Mouse (Mus musculus) c-Kit-positive CD71-positive TER-119-positive erythroid progenitor cells, embryonic 14.5 days (primary cell): ENCODE data around the gene Cpb1.
A peak's percentile ranks its signal among the peaks of the same experiment; 100 is the strongest.

Experiments used
- DNase-seq: peaks from one replicate; pipeline ENCODE4 v3.0.0-alpha.2; 2013; ENCODE audit warnings: low spot score

The Cpb1 gene

DNA sequence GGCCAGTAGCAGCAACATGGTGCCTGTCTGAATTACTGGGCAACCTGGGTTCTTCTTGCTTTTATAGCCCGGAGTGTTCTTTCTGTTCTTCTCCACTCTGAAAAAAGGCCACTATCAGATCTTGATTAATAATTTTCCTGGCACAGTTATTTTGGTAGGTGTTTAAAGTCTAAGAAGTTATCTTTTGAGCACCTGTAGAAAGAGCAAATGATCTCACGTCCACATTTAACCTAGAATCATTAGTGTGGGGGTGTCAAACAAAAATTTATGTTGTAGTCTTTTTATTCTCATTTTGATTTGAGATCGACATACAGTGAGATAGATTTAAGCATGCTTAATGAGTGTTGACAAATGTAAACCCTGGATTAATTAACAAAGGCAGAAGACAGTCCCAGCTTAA is at the start of gene Cpb1:
Gene Cpb1, minus strand, starts transcription at position 101 of the 400 bp plus-strand sequence.
- DNase-seq: no peak

- no peak for DNase-seq
Observed at GRCm38 (mm10) chr3:20317233-20317632, 41.7 kb upstream of the Cpb1 start.

- DNase-seq: no peak
Observed at GRCm38 (mm10) chr3:20309142-20309541, 33.6 kb upstream of the Cpb1 start.

DNA sequence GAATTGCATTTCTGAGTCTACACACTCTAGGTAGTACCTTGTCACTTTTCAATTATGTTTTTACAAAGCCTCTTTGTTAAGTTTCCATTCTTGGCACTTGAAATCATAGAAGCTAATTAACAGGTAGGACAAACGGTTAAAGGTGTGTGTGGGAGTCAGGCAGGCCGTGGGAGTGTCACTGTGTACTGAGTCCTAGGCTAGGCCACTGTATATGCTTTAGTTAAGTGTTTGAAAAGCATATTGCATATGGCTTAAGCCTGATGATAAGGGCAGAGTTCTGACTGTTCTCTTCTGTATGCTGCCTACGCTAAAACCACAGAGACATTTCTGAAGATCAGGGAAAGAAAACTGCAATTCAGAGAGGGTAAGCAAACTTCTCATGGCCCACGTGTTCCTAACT is 31.7 kb upstream of the Cpb1 start:
- no peak for DNase-seq

DNA sequence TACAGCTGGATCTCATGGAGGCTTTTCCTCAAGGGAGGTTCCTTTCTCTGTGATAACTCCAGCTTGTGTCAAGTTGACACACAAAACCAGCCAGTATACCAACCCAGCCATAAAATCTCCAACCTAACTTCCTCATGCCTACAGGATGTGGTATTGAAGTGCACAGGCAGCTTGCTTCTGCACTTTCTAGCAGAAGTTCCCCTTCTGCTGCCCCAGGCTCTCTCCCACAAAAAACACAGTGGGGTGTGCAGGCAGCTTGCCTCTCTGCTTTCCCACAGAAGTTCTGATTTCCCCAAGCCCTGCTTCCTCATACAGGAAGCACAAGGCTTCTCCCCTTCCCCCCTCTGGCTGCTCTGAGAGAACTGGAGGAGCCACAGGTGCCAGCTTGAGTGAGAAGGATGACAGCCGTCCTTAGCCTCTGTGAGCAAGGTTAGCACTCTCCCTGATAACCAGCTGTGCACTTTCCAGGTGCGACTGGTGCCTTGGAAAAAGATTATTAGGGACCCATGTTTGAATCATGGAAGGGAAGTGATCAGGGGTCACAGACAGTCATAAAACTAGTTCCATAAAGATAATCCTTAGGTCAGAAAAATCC is 29.3 kb upstream of the Cpb1 start:
- DNase-seq: no peak

- DNase-seq: no peak
Observed at GRCm38 (mm10) chr3:20295546-20295945, 20.0 kb upstream of the Cpb1 start.

DNA sequence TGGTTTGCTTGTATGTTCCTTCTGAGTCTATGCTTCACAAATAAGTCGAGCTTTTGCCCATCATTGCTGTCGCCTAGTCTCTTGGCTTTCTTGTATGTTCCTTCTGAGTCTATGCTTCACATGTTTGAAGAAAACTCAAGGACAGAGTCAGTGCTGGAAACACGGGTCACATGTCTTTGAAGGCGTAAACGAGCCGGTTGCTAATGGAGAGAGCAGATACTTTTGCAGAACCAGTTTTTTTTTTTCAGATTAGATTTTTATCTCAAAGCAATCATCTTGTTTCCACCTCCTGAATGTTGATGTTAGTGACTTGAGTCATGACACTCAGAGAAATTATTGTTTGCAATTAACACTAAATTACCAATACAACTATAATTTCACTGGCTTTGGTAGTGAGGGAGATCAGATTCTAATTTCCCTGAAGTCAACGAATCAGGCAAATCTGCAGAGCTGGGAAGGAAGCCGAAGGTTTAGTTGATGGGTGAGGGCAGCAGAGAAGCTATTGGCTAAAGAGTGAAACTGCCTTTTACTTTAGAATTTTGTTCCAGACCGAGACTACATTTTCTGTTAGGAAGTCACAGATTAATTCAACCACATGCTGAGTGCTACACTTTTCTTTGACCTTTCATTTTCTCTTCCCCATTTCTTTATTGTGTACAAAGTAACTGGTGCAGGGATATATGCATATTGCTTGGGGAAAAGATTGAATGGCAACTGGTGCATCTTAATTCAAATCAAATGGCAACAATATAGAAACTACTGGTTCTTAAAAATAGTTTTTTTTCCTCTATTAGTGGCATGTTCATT is 19.2 kb upstream of the Cpb1 start:
- DNase-seq: no peak

- DNase-seq: no peak
Observed at GRCm38 (mm10) chr3:20291370-20291769, 15.8 kb upstream of the Cpb1 start.

DNA sequence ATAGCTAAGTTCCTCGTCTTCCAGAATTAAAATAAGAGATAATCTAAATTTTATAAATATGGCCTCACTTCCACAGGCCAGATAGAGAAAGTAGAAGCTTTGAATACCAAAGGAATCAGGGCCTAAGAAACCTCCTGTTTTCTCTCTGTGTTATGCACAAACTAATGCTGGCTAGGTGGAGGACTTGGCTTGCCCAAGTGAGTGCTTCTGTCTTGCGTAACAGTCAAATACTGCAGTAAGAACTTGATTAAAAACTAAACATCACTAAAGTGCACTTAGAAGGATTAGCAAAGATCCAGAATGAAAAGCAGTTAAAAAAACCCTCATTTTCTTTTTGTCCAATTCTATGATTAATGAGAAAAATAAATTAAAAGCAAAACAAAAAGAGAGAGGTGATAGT is 13.2 kb upstream of the Cpb1 start:
- DNase-seq: no peak

- no peak for DNase-seq
Observed at GRCm38 (mm10) chr3:20281796-20282195, 6.3 kb upstream of the Cpb1 start.

GRCm38 (mm10) chr3:20254566-20255479 is 20.7 kb downstream of the Cpb1 start:
- DNase-seq: no peak

DNA sequence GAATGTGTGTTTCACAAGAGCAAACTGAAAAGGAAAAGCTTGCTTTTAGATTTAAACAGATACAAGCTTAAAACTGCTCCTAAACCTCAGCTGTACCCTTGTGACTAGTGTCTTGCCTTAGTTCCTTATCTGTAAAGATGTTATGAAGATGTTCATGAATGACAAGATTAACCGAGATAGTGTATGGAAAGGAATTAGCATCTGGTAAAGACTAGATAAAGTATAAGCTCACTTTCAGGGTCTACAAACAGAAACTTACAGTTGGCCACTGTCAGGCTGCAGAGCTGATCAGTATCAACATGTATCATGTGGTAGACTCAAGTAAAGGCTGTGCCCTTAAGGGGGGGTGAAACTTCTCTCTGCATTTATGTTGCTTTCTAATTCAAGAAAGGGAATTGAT is 31.6 kb downstream of the Cpb1 start:
- DNase-seq: no peak

DNA sequence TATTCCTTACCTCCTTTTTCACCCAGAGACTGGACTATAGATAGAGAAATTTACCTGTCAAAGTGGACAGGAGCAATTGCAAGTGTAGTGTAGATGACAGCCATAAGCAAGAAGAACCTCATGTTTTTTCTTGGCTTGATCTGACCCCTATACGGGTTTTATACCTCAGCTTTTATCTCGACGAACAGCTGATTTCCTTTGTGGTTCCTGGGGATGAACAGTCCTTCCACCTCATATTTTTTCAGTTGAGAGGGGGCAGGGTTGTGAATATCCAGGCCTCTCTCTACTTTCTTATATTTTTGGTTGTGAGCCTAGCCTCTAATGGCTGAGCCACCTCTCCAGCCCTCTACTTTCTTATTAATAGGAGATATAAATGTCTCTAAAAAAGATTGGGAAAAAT is 33.5 kb downstream of the Cpb1 start, which contains the start of gene Cpa3:
Gene Cpa3, minus strand, starts transcription at position 132 of the 400 bp plus-strand sequence.
- DNase-seq: no peak

DNA sequence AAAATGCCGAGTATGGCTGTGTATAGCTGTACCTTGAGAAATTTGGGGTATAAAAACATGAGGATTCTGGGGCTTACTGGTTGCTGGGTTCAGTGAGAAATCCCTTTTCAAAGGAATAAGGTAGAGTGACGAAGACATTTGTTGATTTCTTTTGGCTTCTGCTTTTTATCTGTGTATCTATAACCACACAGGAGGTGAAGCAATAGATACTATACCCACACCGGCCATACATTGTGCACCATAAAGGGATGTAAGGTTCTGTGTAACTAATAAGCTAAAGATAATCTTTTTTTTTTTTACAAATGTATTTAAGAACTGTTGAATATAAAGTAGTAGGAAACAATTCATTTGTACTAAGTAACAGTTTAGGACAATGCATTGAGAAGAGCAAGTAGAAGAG is 35.8 kb downstream of the Cpb1 start:
- DNase-seq: no peak

DNA sequence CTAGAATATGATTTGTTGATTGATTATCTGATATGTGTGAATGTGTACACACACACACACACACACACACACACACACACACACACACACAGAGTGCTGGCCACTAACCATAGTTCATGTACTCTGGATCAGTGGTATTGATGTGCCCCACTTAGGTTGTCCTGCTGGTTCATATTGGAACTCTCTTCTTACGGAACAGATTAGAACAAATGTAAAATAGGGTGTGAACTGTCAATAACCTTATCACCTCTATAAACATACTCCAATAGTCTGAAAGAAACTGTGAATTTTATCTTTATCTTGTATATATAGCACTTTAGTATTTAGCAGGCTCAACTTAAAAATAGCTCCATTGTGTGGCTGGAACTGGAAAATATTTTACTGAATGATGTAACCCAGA is 38.6 kb downstream of the Cpb1 start:
- DNase-seq: no peak

DNA sequence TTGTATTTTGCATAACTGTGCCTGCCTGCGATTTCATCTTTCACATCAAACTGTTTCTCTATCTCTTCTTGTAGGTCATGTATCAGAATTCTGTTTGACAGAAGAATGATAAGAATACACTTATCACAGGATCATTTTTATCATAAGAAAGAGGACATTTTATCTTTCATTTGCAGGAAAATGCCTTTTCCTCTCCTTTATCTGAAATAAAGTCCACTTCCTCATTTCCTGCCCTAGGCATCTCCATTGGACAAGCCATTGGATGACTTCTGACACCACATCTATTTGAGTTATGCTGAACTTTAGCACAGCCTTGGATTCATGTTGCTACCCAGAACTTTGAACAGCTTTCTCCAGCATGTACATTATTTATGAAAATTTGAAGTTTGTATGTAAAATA is 46.5 kb downstream of the Cpb1 start:
- no peak for DNase-seq

DNA sequence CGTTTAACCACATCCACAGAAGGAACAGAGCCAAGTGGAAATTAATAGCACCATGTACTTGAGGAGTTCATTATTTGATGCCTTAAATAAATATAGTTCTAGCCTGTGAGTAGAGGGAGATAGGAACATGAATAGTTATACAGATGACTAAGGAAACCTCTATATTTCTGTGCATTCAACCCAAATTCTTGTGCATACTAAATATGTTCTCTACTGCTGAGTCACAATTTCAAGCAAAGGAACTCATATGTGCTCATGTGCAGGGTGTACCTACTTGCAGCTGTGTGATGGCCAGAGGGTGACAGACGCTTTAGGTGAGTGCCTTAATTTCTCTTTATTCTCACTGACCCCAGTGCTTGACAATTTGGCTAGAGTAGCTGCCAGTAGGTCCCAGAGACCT is 50.1 kb downstream of the Cpb1 start:
- DNase-seq: no peak

DNA sequence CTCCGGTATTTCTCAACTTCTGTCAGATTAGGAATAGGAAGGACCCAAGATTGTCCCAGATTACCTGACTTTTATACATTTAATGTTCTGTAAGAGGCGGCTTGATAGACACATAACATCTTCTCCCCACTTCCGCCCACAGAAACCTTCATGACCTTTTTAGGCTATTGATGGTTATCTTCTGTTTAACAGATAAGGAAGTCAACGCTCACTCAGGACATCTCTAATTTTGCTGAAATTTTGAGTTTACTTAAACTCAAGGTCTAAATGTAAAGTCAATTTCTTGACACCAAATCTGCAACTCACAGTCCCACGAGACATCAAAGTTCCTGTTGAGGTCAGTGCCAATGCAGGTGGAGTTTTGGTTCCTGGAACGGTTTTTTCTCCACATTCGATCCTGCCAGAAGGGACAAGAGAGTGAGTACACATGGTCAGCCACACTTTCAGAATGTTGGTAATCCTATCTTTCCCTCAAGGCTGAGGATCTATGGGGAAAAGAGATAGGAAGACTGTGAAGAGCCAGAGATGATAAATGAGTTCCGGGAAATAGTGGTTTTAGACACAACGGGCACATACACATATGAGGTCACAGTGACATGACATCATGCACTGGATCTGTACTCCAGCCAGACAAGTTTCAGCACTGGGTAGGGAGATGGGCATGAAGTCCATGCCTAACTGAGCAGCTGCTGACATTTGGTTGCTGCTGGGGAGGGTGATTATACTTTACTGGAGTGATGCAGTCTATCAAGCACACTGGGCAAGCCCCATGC is 52.4 kb downstream of the Cpb1 start:
- no peak for DNase-seq

- no peak for DNase-seq
Observed at GRCm38 (mm10) chr3:20222136-20222535, 53.4 kb downstream of the Cpb1 start.

DNA sequence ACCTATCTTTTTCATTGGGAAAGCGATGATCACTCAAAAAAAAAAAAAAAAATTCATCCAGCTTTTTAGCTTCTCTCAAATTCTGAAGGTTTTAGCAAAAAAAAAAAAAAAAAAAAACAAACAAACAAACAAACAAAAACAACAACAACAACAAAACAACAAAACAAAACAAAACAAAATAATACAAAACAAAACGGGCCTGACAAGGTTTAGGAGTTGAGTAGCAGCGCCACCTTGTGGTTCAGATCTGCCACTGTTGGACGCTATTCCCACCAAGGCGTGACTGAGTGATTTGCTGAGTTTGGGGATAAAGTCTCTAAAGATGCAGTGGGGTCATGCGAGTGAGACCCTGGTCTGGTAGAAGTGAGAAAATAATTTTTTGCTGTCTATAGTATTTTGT is 76.7 kb downstream of the Cpb1 start:
- peak; percentile 54 for DNase-seq
